Mouse (Mus musculus): ENCODE results near the gene Cecr2.

The Cecr2 gene

DNA sequence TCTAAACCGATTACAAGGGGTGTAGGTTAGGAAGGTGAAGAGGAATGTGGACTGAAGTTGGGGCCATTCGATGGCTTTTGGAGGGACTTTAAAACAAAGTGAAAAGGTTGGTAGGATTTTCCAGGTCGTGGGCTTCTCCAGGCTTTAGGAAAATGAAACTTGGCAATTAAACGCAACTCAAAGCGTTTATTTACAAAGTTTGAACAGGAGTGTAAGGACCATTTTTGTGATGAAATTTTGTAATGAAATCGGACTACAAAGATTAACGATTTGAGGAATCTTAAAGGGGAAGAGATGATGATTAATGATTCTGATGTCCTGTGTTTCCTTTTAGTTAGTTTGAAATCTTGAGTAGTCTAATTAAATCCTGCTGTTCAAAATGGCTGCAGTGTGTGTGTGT lies 1.7 kb downstream of the Cecr2 start:
- no peak for DNase-seq

DNA sequence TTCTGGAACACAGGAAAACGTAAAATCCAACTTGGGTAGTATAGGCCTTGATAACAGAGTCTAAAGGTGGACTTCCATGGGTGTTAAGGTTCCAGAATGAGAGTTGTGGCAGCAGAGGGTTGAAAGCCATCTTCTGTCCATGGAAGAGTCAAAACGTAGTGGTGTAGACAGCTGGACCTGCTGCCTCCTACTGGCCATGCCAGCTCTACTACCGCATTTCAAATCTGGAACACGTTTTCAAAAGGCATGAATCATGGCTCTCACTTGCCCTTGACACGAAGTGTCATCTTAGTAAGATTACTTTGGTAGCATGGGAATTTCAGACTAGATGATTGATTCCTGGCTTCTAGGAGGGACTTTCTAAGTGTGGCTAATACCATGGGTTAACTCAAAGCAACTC lies 8.0 kb downstream of the Cecr2 start:
- DNase-seq: peak in 1 of 2 experiments; percentile 31

DNA sequence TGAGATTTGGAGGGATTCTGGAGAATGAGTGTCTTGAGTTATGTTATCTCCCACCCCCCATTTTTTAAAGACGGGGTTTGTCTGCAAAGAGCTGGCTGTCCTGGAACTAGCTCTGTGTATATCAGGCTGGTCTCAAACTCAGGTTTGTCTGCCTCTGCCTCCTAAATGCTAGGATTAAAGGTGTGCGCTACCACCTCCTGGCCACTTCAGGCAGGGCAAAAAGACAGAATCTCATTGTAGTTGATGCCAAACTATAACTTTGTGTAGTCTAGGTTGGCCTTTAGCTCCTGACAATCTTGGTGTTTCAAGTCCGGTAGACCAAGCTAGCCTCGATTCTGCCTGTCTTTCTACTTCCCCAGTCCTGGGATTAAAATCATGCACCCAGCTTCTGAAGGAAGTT lies 8.7 kb downstream of the Cecr2 start:
- no peak for DNase-seq

DNA sequence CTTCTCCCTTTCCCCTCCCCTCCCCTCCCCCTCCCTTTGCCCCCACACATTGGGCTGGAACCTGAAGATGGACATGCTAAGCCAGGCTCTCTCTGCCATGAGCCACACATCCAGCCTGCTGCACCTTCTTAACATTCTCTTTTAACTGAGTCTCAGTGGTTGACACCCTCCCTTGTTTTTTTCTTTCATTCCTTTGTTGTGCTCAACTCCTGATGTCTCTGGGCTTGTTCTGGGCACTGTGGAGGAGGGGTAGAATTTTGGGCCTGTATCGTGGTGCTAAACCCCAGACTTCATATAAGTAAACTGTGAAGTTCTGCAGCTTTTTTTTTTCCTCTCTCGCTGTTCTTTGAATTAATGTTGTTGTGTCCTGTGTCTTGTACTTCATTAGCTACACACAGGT lies 9.8 kb downstream of the Cecr2 start:
- DNase-seq: no peak

- DNase-seq: no peak
Measured at GRCm38 (mm10) chr6:120683351-120683750, 17.2 kb downstream of the Cecr2 start.

- no peak for DNase-seq
Measured at GRCm38 (mm10) chr6:120684750-120685149, 18.6 kb downstream of the Cecr2 start.

GRCm38 (mm10) chr6:120686872-120687650 lies 20.9 kb downstream of the Cecr2 start:
- peak in 1 of 2 experiments; percentile 27 for DNase-seq

DNA sequence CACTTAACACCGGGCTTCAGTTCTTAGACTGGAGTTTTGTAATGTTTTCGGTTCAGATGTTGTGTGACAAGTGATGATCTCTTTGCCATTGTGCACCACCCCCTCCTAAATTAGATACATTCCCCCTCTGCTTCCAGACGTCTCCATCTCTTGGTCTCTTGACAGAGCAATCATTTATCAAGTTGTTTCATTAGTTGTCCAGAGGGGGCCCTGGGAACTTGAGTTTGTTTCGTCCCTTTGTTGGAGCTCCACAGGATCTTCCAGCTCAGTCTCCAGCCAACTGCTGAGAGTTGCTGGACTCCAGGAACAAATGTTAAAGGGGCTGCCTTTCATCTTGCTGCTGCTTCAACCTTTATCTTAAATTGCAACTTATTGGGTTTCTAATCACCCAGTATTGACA lies 34.1 kb downstream of the Cecr2 start:
- DNase-seq: no peak

DNA sequence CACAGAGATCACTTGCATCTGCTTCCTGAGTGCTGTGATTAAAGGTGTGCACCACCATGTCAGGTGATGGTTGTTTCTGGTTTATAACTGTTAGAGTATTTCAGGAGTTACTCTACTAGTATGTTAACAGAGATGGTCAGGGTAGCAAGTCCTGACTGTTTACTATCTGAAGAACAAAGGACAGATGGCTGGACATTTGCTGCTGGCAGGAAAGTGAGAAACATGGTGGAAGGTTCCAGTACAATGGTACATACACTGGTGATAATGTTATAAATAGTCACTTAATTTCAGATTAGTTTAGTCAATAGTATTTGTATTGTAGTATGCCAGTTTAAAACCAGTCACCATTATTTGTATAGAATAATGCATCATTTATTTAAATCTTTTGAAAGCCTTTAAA lies 38.2 kb downstream of the Cecr2 start:
- peak in 1 of 2 experiments; percentile 42 for DNase-seq

DNA sequence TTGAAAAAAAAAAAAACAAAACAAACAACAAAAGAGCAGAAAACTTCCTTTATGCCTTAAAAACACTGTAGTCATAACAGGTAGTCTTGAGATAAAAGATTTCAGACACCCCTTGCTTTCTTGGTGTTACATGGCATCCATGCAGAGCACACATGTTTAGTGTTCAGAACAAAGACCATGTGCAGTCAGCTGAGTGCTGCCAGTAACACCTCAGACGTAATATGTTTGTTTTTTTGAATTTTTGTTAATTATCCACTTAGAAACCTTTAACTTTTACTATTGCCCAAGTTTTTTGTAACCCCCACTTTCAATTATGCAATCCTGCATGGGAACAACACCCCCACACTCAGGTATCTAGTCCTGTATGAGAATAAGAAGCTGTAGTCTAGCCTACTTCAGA lies 42.6 kb downstream of the Cecr2 start:
- DNase-seq: no peak

GRCm38 (mm10) chr6:120714806-120715205 lies 48.6 kb downstream of the Cecr2 start:
- no peak for DNase-seq

- no peak for DNase-seq
Measured at GRCm38 (mm10) chr6:120715227-120715626, 49.1 kb downstream of the Cecr2 start.

- DNase-seq: peak; percentile 22 to 35
Measured at GRCm38 (mm10) chr6:120715851-120716250, 49.7 kb downstream of the Cecr2 start.

DNA sequence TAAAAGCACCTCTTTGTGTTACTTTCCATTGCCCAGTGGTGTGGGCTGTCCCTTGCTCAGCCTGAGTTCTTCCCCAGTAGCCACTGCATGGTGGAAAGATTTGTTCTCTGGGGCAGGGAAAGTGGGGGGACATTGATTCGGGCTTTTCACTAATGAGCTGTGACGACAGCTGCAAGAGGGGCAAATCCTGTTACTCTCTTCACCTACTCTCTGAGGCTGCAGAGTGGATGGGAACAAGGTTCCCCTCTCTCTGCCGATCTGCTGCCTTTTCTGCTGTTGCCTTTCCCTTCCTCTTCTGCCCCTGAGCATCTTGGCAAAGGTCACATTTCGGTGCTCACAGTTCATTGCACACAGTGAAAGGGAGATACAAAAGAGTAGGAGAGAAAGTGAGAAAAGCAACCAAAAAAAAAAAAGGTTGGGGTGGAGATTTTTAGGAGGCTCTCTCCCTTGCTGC lies 50.4 kb downstream of the Cecr2 start:
- peak; percentile 20 to 27 for DNase-seq

DNA sequence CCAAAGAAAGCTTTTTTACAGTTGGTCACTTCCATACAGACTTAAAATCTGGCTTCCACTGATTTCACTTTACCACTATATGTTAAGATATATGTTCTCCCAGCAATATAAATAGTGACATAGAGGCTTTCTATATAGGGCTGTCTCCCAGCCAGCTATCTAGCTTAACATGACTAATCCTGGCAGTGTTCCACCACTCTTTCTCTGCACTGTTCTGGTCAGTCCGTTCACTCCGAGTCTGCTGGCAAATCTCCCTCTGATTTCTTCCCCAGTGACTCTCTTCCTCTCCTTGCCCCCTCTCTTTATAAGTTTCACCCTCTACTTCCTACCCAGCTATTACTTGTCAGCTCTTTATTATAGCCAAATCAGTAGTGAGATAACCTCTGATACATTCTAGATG lies 59.8 kb downstream of the Cecr2 start:
- DNase-seq: peak in 1 of 2 experiments; percentile 33

DNA sequence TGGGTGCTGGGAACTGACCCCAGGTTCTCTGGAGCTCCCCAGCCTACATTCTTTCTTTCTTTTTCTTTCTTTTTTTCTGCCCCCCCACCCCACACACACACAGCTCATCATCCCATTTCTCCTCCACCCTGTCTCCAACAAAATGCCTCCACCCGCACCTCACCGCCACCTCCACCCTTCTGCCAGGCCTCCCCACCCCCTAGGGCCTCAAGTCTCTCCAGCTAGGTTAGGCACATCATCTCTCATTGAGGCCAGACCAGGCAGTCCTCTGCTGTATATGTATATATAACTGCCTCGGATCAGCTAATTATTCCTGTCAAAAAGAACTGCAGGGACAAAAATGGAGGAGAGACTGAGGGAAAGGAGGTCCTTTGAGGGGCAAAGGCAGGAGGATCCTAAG lies 69.8 kb downstream of the Cecr2 start:
- no peak for DNase-seq

DNA sequence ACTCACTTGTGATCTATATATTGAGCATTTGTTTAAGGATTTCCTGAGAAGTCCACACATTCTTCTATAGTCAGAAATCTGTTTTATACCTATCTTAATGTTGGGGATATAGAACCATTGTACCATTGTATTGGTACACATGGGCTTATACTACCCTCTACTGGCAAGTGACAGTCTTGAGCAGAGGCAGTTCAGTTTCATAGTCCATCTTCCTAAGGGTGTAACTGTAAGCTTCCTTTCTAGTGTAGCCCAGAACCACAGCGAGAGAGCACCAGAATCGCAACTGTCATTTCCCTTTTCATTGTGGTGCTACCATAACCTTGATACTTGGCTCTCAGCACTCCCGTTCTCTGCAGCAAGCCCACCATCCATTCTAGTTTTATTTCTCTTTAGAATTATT lies 70.4 kb downstream of the Cecr2 start:
- DNase-seq: peak in 1 of 2 experiments; percentile 51

- DNase-seq: no peak
Measured at GRCm38 (mm10) chr6:120743130-120743529, 77.0 kb downstream of the Cecr2 start.

GRCm38 (mm10) chr6:120744266-120744665 lies 78.1 kb downstream of the Cecr2 start:
- no peak for DNase-seq

- no peak for DNase-seq
Measured at GRCm38 (mm10) chr6:120746416-120746815, 80.2 kb downstream of the Cecr2 start.

DNA sequence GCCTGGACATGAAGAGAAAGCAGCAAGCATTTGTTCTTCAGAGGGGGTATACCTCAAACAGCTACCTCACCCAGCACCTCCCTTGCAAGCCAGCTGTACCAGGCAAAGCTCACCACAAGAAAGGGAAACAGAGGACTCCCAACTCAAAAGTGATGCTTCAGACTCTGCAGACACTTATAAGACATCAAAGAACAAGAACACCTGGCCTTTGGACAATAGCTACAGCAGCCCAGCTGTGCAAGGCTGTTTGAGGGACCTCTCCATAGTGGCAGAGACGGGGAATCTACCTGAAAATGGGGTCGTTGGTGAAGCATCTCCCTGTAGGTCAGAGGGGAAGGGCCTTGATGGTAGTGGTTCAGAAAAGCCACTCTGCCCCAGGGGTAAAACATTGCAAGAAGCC lies 95.0 kb downstream of the Cecr2 start:
- DNase-seq: no peak

DNA sequence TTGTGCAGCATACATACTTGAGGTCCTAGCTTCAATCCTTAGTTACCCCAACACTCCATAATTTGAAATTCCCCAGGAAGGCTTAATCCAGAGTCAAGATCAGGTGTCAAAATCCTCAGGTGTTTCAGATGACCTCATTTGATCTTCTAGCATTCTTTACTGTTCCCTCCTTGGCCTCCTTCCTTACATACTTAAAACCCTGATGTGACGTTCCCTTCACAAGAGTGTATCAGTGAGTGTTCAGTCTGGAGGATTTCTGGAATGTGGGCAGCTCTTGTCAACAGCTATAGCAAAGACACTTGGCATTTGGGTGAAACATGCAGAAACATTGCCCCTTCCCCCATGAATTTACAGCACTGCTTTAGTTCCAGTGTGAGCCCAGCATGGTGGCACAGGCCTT lies 103.8 kb downstream of the Cecr2 start:
- no peak for DNase-seq

GRCm38 (mm10) chr6:120771366-120771765 lies 105.2 kb downstream of the Cecr2 start:
- no peak for DNase-seq

DNA sequence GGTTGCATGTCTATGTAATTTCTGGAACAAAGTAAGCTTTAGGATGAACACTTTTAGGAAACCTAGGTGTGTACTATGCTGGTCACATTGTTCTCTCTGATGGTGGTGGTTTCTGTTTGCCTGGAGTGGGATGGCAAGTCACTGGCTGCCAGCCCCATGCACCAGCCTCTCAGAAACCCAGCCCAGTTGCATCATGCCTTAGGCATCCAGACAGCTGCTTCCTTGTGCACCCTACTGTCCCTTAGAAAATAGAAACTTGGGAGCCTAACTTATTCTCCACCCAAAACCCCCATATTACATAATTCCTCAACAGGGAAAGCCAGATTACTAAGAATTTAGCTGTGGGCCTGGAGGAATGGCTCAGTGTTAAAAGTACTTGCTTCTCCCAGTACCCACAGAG lies 105.9 kb downstream of the Cecr2 start:
- no peak for DNase-seq

DNA sequence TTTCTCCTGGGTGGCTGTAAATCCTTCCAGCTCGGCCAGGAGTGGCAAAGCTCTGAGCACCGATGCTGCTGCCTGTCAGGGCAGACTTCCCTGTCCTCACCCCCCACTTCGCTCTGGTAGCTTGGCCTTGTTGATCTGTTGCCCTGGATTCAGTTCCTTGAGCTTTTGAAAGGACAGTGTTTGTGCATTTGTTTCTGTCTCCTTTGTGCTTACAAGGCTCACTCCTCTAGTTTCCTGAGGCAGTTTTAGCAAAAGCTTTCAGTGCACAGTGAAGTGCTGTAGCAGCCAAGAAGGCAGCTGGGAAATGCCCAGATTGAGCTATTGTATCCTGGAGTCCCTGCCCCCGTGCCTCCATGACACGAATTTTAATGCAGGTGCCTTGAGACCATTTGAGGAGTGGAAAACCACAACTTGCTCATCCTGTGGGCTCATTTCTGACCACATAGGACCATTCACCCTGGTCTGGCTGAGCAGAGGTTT lies 107.0 kb downstream of the Cecr2 start, which contains the start of gene Slc25a18:
Gene Slc25a18, plus strand, starts transcription at position 430 of the 480 bp plus-strand sequence.
- no peak for DNase-seq
